Mouse (Mus musculus): ENCODE data around the gene Lrmp. TPM values are rescaled to one million over a fixed set of nuclear protein-coding genes. Genes with fewer than 3 reads are reported as not detected.

Gene Lrmp
- total and polyA plus RNA-seq, 3 experiments = 92.3 to 163 (median 155) TPM

GRCm38 (mm10) chr6:145187093-145188088 lies 71.9 kb downstream of the Lrmp start (continued):
- TF ChIP-seq PAX5 (IDR thresholded peaks at IDR 0.05; ENCODE audit: low read length) = no peak
- TF ChIP-seq KAT2A (IDR thresholded peaks at IDR 0.05; ENCODE audit: insufficient replicate concordance, low read length) = no peak
- TF ChIP-seq IRF4 (IDR thresholded peaks at IDR 0.05; ENCODE audit: low read depth, low read length) = 0 out of 2 replicates have a peak, but pooled peaks have one; percentile 2
- no peak for TF ChIP-seq EP300 (IDR thresholded peaks at IDR 0.05; ENCODE audit: low read length)
- TF ChIP-seq GABPA (IDR thresholded peaks at IDR 0.05; ENCODE audit: insufficient replicate concordance, low read depth, low read length) = no peak
- peak; percentile 99 for TF ChIP-seq MAX (IDR thresholded peaks at IDR 0.05; ENCODE audit: low read length)
- 0 out of 2 replicates have a peak, but pooled peaks have one; percentile 39 for TF ChIP-seq RCOR1 (conservative IDR thresholded peaks at IDR 0.05; ENCODE audit: low read depth, low read length)
- no peak; the same call in 1 of the 2 replicates for TF ChIP-seq MEF2A (IDR thresholded peaks at IDR 0.05; ENCODE audit: borderline replicate concordance, low read depth, low read length)
- TF ChIP-seq ELF1 (IDR thresholded peaks at IDR 0.05; ENCODE audit: low read depth, low read length) = 0 out of 2 replicates have a peak, but pooled peaks have one; percentile 42
- TF ChIP-seq NRF1 (IDR thresholded peaks at IDR 0.05; ENCODE audit: low read depth, low read length) = 0 out of 2 replicates have a peak, but pooled peaks have one; percentile 13

- H3K4me1 ChIP-seq (ENCODE audit: control insufficient read depth in 1 of 2, insufficient read depth in 2 of 2) = peaks cover 0 to under 1% of the 10 kb centered on the region in 2 experiments; a peak in 1 of 4 replicates
- TF ChIP-seq TCF12 (IDR thresholded peaks at IDR 0.05; ENCODE audit: low read depth, low read length) (no peak), ZMIZ1 (IDR thresholded peaks at IDR 0.05; ENCODE audit: low read depth, low read length) (no peak), MXI1 (IDR thresholded peaks at IDR 0.05; ENCODE audit: low read depth, low read length) (no peak)
- H3K9ac ChIP-seq (ENCODE audit: insufficient read depth, low read depth) = no peak overlapping the region
- H3K4me2 ChIP-seq (ENCODE audit: insufficient read depth, low read depth, poor library complexity, severe bottlenecking) = no peak overlapping the region
- H3K4me3 ChIP-seq (replicated peaks in 1 of 3; ENCODE audit: low read depth in 2 of 3, low read length in 2 of 3, poor library complexity in 1 of 3) = no peak overlapping the region
- DNase-seq (ENCODE audit: extremely low read depth) = no peak
- dilution Hi-C loops (cut with MboI; ENCODE audit: extremely low pct_ligation_motif_present, extremely low pct_unique_long_range_greater_than_20kb, low sequenced_read_pairs) = no loop called here
- H3K27ac ChIP-seq (ENCODE audit: insufficient read depth, low read depth) = no peak overlapping the region
- H3K9me3 ChIP-seq (replicated peaks; ENCODE audit: low read length) = no peaks in the 10 kb centered on the region
- no peaks in the 10 kb centered on the region for H3K79me2 ChIP-seq (replicated peaks; ENCODE audit: control insufficient read depth, extremely low read depth, insufficient read depth, poor library complexity, severe bottlenecking)
- H3K27me3 ChIP-seq (replicated peaks) = no peaks in the 10 kb centered on the region
- in situ Hi-C loops (cut with MboI; ENCODE audit: low pct_ligation_motif_present, low pct_unique_long_range_greater_than_20kb, low sequenced_read_pairs) = no loop called here
- no peaks in the 10 kb centered on the region for H3K36me3 ChIP-seq (replicated peaks in 1 of 2; ENCODE audit: control insufficient read depth in 1 of 2, insufficient read depth in 1 of 2, low read length in 1 of 2)
These were observed 77.6 kb downstream of the Lrmp start for GRCm38 (mm10) chr6:145193038-145193437.

GRCm38 (mm10) chr6:145193446-145193845 lies 78.0 kb downstream of the Lrmp start:
- Histone ChIP-seq H3K4me2 (ENCODE audit: insufficient read depth, low read depth, poor library complexity, severe bottlenecking) (no peak overlapping the region), H3K9ac (ENCODE audit: insufficient read depth, low read depth) (no peak overlapping the region), H3K79me2 (replicated peaks; ENCODE audit: control insufficient read depth, extremely low read depth, insufficient read depth, poor library complexity, severe bottlenecking) (no peaks in the 10 kb centered on the region), H3K27ac (ENCODE audit: insufficient read depth, low read depth) (no peak overlapping the region), H3K9me3 (replicated peaks; ENCODE audit: low read length) (no peaks in the 10 kb centered on the region), H3K4me3 (replicated peaks in 1 of 3; ENCODE audit: low read depth in 2 of 3, low read length in 2 of 3, poor library complexity in 1 of 3) (no peak overlapping the region), H3K36me3 (replicated peaks in 1 of 2; ENCODE audit: control insufficient read depth in 1 of 2, insufficient read depth in 1 of 2, low read length in 1 of 2) (no peaks in the 10 kb centered on the region), H3K27me3 (replicated peaks) (no peaks in the 10 kb centered on the region), H3K4me1 (ENCODE audit: control insufficient read depth in 1 of 2, insufficient read depth in 2 of 2) (no peaks in the 10 kb centered on the region)
- in situ Hi-C loops (cut with MboI; ENCODE audit: low pct_ligation_motif_present, low pct_unique_long_range_greater_than_20kb, low sequenced_read_pairs) = no loop called here
- TF ChIP-seq ELF1 (IDR thresholded peaks at IDR 0.05; ENCODE audit: low read depth, low read length) = 0 out of 2 replicates have a peak, but pooled peaks have one; percentile 23
- no peak for TF ChIP-seq HCFC1 (IDR thresholded peaks at IDR 0.05; ENCODE audit: low read depth, low read length)
- dilution Hi-C loops (cut with MboI; ENCODE audit: extremely low pct_ligation_motif_present, extremely low pct_unique_long_range_greater_than_20kb, low sequenced_read_pairs) = no loop called here
- DNase-seq (ENCODE audit: extremely low read depth) = no peak

Data from CH12.LX (cell line).